Mouse (Mus musculus): ENCODE measurements around the gene Rrp9.

Rrp9 gene

GRCm38 (mm10) chr9:106456325-106457162 is 19.2 kb upstream of the Rrp9 start:
- DNase-seq (ENCODE audit: low spot score in 2 of 2) = no peak

DNA sequence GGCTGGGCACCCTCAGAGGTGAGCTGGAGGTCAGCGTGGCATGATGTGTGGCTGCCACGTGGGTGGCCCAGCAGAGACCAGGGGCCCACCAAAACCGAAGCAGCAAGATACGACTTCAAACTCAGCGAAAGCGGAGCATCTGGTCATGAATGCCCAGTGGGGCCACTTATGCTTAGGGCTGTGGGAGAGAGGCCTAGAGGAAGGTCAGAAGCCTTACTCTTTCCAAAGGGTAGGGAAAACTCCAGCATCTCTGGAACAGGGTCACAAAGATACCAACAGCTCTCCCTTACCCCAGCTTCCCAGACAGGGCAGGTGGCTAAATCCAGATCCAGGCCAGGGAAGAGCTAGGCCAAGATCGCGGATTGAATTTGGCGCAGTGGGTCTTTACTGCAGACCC is 18.6 kb upstream of the Rrp9 start:
- no peak for DNase-seq (ENCODE audit: low spot score in 2 of 2)

- no peak for DNase-seq (ENCODE audit: low spot score in 2 of 2)
Measured at GRCm38 (mm10) chr9:106457920-106458319, 17.8 kb upstream of the Rrp9 start.

- DNase-seq (ENCODE audit: low spot score in 2 of 2) = no peak
Measured at GRCm38 (mm10) chr9:106459946-106460345, 15.8 kb upstream of the Rrp9 start.

DNA sequence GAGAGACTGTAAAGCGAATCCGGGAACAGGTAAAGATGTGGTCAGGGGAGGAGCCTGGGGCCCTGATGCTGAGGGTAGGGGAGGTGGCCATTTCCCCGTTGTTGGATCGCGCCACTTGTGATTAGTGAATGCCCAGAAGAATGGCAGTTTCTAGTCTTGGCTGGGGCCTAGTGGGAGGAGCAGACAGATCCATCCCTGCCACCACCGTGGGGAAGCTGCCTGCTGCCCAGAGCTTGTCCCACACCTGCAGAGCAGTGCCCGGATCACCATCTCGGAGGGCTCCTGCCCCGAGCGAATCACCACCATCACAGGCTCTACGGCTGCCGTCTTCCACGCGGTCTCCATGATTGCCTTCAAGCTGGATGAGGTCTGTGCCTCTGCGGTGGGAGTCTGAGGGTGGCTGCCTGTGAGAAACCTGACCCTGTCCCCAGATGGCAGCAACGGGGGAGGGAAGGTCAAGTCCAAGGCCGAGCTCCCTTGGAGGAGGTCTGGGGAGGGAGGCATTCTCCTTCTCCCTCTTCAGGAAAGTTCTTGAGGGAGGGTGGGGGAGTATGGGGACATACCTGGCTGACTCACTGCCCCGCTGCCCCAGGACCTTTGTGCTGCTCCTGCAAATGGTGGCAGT is 15.2 kb upstream of the Rrp9 start:
- no peak for DNase-seq (ENCODE audit: low spot score in 2 of 2)

DNA sequence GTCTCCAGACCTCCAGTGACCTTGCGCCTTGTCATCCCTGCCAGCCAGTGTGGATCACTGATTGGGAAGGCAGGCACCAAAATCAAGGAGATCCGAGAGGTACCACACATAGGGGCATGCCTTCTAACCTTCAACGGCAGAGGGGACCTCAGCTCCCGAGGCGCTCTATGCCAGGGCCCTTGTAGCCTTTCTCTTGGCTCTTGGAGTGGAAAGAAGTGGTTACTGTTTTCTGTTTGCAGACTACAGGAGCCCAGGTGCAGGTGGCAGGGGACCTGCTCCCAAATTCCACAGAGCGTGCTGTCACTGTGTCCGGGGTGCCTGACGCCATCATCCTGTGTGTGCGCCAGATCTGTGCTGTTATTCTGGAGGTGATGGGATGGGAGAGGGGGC is 14.7 kb upstream of the Rrp9 start:
- DNase-seq (ENCODE audit: low spot score in 2 of 2) = no peak

DNA sequence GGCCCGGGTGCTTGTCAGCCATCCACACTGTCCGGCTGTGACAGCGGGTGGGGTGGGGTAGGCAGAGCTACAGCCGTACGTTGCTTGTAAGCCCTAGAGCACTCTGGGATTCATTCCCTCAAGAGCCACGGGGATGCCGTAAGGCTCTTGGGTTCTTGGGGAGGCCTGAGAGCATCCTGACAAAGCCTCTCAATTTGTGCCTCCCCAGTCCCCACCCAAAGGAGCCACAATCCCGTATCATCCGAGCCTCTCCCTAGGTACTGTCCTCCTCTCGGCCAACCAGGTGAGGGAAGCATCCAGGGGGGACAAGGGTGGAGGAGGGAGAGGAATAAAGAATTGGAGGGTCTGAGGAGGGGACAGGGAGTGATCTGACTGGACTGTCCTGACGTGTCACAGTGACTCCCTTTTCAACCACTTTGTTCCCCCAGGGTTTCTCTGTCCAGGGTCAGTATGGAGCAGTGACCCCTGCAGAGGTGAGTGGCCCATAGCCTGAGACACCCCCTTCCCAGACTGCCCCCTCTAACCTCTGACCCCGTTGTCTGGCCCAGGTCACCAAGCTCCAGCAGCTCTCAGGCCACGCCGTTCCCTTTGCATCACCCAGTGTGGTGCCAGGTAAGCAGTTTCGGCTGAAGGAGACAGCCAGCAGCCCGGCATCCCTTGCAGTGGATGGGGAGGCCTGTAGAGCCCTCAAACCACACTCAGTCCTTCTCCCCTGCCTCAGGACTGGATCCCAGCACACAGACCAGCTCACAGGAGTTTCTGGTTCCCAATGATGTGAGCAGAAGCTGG is 13.9 kb upstream of the Rrp9 start:
- DNase-seq (ENCODE audit: low spot score in 2 of 2) = no peak

DNA sequence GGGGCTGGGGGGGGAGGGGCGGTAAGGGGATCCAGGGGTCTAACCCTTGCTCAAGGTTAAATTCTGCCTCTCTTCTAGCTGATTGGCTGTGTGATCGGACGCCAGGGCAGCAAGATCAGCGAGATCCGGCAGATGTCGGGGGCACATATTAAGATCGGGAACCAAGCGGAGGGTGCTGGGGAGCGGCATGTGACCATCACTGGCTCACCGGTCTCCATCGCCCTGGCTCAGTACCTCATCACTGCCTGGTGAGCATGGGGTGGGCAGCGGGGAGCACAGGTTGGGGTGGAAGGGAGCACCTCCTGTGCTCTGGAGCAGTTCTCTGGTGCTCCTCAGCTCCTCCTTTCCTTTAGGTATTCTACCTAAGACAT is 13.3 kb upstream of the Rrp9 start:
- DNase-seq (ENCODE audit: low spot score in 2 of 2) = no peak

DNA sequence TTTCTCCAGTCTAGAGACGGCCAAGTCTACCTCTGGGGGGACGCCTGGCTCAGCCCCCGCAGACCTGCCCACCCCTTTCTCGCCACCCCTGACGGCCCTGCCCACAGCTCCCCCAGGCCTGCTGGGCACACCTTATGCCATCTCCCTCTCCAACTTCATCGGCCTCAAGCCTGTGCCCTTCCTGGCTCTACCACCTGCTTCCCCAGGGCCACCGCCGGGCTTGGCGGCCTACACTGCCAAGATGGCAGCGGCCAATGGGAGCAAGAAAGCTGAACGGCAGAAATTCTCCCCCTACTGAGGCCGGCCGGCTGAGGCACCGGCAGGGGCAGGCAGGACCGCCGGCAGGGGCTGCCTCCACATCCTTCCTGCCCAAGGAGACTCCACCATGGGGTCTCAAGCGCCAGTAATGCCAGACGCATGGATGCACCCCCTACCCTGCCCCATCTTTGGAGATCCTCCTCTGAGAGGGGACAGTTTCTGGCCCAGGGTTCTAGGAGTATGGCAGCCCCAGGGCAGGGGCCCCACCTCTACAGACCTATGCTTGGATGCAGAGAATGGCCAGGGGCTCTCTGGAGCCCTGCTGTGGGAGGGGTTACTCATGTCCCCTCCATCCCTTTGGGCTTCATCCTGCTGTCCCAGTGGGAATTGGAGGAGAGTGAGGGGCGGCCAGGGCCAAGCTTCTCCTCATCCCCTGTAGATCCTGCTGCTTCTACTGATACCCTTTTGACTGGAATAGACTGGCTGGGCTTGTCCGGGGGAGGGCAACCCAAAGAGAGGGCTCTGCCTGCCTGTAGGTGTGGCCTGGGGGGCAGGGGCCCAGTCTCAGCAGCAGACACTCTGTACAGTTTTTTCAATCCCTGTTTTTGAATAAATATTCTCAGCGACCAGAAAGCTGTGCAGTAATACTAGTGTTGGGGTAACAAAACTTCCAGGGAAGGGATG is 12.4 kb upstream of the Rrp9 start:
- DNase-seq (ENCODE audit: low spot score in 2 of 2) = no peak

DNA sequence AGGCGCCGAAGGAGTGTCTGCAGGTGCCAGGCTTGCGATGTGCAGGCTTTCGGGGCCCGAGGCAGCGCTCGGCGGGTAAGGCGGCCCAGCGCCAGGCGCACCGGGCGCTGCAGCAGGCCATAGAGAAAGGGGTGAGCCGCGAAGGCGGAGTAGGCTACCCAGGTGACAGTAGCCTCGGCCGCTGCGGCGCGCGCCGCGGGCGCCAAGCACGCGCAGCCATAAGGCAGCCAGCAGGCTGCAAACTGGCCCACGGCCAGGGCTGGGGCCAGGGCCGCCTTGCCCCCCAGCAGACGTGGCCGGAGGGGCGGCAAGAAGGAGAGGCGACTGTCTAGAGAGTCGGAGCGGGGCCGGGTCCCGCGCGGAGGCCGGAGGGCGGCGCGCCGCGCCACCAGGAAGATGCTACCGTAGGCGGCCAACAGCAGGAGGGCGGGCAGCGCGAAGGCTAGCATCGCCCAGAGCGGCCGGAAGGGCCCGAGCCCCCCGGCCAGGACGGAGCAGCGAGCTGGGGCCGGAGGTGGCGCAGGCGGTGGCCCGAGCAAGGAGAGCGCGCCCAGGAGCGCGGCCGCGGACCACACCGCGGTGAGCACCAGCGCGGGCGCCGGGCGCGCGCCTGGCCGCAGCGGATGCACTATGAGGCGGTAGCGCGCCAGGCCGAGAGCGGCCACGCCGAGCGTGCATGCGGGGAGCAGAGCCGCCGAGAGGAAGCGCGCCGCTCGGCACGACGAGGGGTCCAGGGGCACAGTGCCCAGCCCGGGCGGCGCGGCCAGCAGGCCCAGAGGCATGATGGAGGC is 10.8 kb upstream of the Rrp9 start:
- no peak for DNase-seq (ENCODE audit: low spot score in 2 of 2)

DNA sequence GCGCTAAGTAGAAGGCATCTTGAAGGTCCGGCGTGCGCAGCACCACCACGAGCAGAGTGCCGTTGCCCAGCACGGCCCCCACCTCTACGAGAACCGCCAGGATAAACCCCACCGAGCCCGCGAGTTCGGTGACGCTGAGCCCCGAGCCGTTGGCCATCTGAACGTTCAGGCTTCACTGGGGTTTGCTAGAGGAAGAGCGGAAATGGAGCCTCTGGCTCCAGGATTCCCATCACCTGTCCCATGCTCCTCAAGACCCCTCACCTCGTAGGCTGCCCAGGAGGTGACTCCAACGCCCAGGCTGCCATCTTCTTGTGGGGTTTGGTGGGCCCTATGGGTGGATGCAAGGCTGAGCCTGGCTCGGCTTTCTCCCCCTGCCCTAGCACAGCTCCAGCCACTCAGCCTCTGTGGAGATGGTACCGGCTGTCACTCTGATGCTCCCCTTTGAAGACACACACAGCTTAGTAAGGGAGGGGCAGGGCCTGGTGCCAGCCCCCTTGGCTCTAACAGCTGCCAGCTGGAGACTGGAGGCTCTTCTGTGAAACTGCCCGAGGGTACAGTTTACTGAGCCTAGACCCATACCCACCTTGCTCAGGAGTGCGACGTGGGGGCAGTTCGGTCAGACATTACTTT is 10.1 kb upstream of the Rrp9 start, which contains the start of gene Gpr62:
Gene Gpr62, minus strand, starts transcription at position 368 of the 630 bp plus-strand sequence.
- no peak for DNase-seq (ENCODE audit: low spot score in 2 of 2)

DNA sequence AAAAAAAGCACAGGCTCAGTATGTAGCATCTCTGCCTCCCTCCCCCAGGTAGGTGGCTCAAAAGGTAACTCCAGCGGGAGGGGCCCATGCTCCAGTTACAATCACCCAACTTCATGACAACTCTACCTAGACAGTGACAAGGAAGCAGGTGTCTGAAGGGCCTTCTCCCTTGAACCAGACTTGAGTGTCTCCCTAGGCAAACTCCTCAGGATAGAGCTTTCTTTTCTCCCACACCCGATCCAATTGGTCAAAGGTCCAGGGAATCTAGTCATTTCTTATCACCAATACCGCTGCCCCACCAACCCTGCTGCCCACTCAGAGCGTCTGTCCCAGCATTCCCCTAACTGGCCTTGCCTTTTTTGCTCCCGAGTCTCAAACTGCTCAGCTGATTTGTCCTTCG is 9.0 kb upstream of the Rrp9 start:
- DNase-seq (ENCODE audit: low spot score in 2 of 2) = no peak

- no peak for DNase-seq (ENCODE audit: low spot score in 2 of 2)
Measured at GRCm38 (mm10) chr9:106467746-106468145, 8.0 kb upstream of the Rrp9 start.

GRCm38 (mm10) chr9:106469317-106469716 is 6.4 kb upstream of the Rrp9 start:
- DNase-seq (ENCODE audit: low spot score in 2 of 2) = no peak

DNA sequence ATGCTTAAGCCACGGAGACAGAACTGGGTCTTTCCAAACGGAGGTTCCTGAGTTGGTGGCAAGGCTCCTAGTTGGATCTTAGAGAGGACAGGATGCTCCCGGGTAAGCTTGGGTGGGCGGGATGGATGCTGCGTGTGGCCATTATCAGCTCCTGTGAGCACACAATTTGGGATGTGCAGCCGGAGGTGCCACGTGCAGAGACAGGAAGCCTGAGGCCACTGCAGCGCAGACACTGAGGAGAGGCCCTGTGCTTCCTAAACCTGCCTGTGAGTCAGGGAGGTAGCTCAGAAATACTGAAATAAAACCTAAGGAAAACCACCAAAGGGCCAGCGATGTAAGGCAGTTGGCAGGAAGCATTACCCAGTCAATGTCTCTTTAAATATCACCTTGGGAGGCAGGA is 6.0 kb upstream of the Rrp9 start:
- no peak for DNase-seq (ENCODE audit: low spot score in 2 of 2)

DNA sequence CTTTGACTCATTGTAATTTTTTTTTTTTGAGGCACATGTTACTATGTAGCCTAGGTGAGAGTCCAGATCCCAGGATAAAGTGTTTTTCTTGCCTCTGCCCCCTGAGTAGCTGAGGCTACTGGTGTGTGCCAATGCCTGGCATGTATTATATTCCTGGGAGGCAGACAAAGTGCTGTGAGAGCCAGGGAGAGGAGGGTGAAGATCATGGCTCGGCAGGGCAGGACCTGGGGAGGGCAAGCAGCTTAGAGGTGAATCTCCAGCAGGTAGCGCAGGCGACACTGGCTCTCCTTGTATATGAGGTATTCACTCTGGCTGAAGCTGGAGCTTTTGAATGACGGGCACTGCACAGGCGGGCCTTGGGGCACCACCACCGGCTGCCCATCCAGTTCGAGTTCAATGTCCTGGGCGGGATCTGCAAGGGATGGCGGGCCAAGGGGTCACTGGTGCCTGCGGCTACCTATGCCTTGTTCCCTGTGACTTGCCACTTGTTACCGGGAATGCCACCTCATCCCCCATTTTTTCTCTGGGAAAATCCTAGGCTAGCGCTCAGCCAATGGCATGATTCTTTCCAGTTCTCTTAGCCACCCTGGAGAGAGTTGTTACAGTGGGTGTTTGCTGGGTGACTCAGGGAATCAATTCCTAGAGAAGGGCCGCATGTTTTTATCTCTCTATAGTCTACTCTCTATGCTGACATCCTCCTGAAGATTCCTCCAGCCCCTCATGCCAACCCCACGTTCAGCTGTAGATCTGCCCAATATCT is 4.6 kb upstream of the Rrp9 start:
- no peak for DNase-seq (ENCODE audit: low spot score in 2 of 2)

- peak in 1 of 2 experiments; percentile 59 for DNase-seq (ENCODE audit: low spot score in 2 of 2)
Measured at GRCm38 (mm10) chr9:106471892-106472291, 3.9 kb upstream of the Rrp9 start.

GRCm38 (mm10) chr9:106472321-106472720 is 3.4 kb upstream of the Rrp9 start:
- DNase-seq (ENCODE audit: low spot score in 2 of 2) = no peak

DNA sequence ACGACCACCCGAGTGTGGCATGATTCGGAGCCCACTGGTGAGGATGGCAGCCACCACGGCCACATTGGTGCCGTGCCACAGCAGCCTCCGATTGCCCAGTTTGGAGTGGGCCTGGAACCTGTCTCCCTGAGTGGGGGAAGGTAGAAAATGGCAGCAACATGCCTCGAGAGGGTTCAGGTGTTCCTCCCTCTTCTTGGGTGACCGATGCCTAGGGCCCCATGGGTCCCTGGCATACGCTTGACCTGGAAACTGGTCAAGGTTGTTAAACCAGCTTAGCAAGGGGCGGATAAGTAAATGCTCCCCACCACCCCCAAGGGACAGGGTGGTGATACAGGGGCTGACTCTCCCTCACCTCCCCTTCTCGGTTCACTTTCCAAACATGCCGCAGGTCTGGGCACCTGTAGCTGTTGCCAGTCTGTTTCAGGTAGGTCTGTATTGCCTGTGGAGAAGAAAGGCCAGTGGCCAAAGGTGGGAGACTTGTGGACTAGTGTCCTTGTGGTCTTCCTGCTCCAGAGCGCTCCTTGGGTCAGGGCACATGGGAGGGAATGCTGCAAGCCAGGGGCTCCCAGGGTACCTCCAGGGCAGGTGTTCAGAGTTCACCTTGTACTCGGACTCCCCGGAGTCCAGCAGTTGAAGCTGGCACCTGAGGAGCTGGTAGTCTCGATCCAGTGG is 2.5 kb upstream of the Rrp9 start:
- no peak for DNase-seq (ENCODE audit: low spot score in 2 of 2)

Measured in urinary bladder, postnatal 36 days (tissue).